Mouse (Mus musculus) heart, embryonic 15.5 days (tissue): ENCODE measurements around the gene Dicer1. TPM values are rescaled to one million over a fixed set of nuclear protein-coding genes. Genes with fewer than 3 reads are reported as not detected.
A peak's percentile ranks its signal among the peaks of the same experiment; 100 is the strongest.

Experiments used
- ATAC-seq: fragments of 200-750 bp; cut with Nextera tagmentation; replicated peaks from 2 replicates; pipeline ENCODE4 v1.8.0; 2017; ENCODE audit warnings: low read depth, moderate TSS enrichment; ENCODE audit not compliant: insufficient number of reproducible peaks, insufficient read depth, low FRiP score
- H3K27ac ChIP-seq: fragments of 300-500 bp; sonication (generic); 2 replicates; pipeline ENCODE4 v1.5.1; 2015; ENCODE audit warnings: mild to moderate bottlenecking, inconsistent platforms
- H3K27me3 ChIP-seq: fragments of 300-500 bp; sonication (generic); 2 replicates; pipeline ENCODE4 v1.6.1; 2015; ENCODE audit warnings: inconsistent platforms
- H3K36me3 ChIP-seq: fragments of 300-500 bp; sonication (generic); 2 replicates; pipeline ENCODE4 v1.6.1; 2015; ENCODE audit warnings: mild to moderate bottlenecking, inconsistent platforms
- H3K4me1 ChIP-seq: fragments of 300-500 bp; sonication (generic); replicated peaks from 2 replicates; pipeline ENCODE4 v1.6.1; 2015; ENCODE audit warnings: inconsistent platforms
- H3K4me2 ChIP-seq: fragments of 300-500 bp; sonication (generic); 2 replicates; pipeline ENCODE4 v1.6.1; 2015; ENCODE audit warnings: inconsistent platforms, mild to moderate bottlenecking, moderate library complexity
- H3K4me3 ChIP-seq: fragments of 300-500 bp; sonication (generic); 2 replicates; pipeline ENCODE4 v1.5.1; 2015; ENCODE audit warnings: mild to moderate bottlenecking, inconsistent platforms
- H3K9ac ChIP-seq: fragments of 300-500 bp; sonication (generic); 2 replicates; pipeline ENCODE4 v1.6.1; 2015; ENCODE audit warnings: mild to moderate bottlenecking, inconsistent platforms
- H3K9me3 ChIP-seq: fragments of 300-500 bp; sonication (generic); replicated peaks from 2 replicates; pipeline ENCODE4 v1.6.1; 2016; ENCODE audit warnings: inconsistent platforms
- WGBS: fragments of 180-500 bp; shearing (Covaris S2); methylation state at CpG from one replicate; pipeline ENCODE4 v1.1.7; 2015; ENCODE audit warnings: mixed read lengths; 5-methylcytosine and 5-hydroxymethylcytosine counted together
- polyA plus RNA-seq: library from polyadenylated mRNA; unstranded; fragments of >200 nt; fragmentation: Nextera tagmentation; extraction: Ambion mirVana; gene quantifications from 2 replicates; pipeline ENCODE4 v1.2.1, GENCODE M21; 2015

Dicer1 gene
- polyA plus RNA-seq, 1 experiment from 2014 or later: 23.7 TPM

DNA sequence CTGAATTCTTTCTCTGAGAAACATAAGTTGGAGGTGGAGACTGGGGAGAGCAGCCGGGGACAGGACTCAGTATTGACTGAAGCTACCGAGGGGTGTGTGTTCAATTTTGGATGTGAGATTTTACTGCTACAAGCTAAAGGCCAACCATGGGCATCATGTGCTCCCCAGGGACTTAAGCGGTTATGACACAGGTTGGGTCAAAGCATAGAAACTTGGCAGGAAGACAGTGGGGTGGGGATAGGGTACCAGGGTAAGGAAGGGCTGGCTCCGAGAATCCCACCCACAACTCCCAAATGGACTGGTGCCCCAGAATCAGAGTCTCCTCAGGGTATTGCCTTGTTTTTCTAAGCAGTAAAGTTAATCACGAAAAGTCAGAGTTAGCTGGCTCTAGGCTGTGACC is 13.4 kb upstream of the Dicer1 start:
- 64% methylated on average over 5 of the region's 5 CpGs for WGBS
- no peaks in the 10 kb centered on the region; the same call in 1 of the 2 replicates for H3K27me3 ChIP-seq
- no peak overlapping the region for H3K4me3 ChIP-seq
- 0 out of 2 replicates have a peak, but pooled peaks cover 3% of the 10 kb centered on the region for H3K4me1 ChIP-seq
- ATAC-seq: no peak
- H3K27ac ChIP-seq: no peak overlapping the region
- H3K9ac ChIP-seq: no peak overlapping the region
- H3K36me3 ChIP-seq: no peaks in the 10 kb centered on the region
- H3K4me2 ChIP-seq: no peak overlapping the region
- no peaks in the 10 kb centered on the region for H3K9me3 ChIP-seq

DNA sequence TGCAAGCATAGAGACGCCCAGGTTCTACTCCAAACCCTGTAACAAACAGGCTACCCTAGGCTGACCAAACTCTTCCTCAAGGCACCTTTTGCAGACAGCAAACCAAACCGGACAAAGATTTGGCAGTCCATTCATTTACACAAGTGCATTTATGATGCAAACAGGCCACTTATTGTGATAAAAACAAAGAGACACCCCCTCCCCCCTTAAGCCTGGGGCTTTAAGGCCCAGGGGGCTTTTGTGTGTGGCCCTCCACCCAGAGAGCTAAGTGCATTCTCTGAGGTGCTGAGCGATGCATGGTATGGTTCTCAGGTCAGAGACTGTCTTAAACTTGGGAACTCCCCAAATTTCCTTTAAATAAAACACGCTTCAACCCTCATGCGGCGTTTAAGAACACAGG is 12.2 kb upstream of the Dicer1 start:
- Histone ChIP-seq H3K4me1 (0 out of 2 replicates have a peak, but pooled peaks cover 3% of the 10 kb centered on the region), H3K36me3 (no peaks in the 10 kb centered on the region), H3K9ac (no peak overlapping the region), H3K4me2 (no peak overlapping the region), H3K4me3 (no peak overlapping the region), H3K27ac (no peak overlapping the region), H3K9me3 (no peaks in the 10 kb centered on the region), H3K27me3 (no peaks in the 10 kb centered on the region)
- no peak for ATAC-seq
- WGBS: 79% methylated on average over 6 of the region's 6 CpGs

GRCm38 (mm10) chr12:104761411-104761810 is 9.7 kb upstream of the Dicer1 start:
- Histone ChIP-seq H3K27ac (no peak overlapping the region), H3K36me3 (no peaks in the 10 kb centered on the region), H3K4me2 (no peak overlapping the region), H3K27me3 (no peaks in the 10 kb centered on the region), H3K9ac (no peak overlapping the region), H3K4me3 (no peak overlapping the region), H3K9me3 (no peaks in the 10 kb centered on the region), H3K4me1 (0 out of 2 replicates have a peak, but pooled peaks cover 3% of the 10 kb centered on the region)
- WGBS: 83% methylated on average over 8 of the region's 8 CpGs
- no peak for ATAC-seq

DNA sequence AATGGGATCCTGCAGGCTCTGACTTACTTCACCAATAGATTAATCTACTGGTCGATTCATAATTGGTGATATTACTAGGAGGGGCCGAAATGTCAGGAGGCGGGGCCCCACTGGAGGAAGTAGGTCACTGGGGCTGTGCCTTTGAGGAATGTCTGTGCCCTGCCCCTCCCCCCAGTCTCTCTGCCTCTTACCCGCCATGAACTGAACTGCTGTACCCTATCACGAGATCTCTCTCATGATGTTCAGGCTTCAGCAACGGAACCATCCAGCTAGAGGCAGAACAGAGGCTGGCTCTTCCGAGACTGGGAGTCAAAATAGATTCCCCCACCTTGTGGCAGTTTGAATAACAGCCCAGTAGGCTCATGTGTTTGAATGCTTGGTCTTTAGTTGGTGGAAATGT is 6.3 kb upstream of the Dicer1 start:
- WGBS: 86% methylated on average over 7 of the region's 7 CpGs
- H3K4me2 ChIP-seq: no peak overlapping the region
- no peak overlapping the region for H3K4me3 ChIP-seq
- no peak overlapping the region for H3K9ac ChIP-seq
- H3K4me1 ChIP-seq: no peaks in the 10 kb centered on the region
- H3K27me3 ChIP-seq: no peaks in the 10 kb centered on the region
- no peaks in the 10 kb centered on the region for H3K9me3 ChIP-seq
- no peak overlapping the region for H3K27ac ChIP-seq
- no peak for ATAC-seq
- no peaks in the 10 kb centered on the region for H3K36me3 ChIP-seq

DNA sequence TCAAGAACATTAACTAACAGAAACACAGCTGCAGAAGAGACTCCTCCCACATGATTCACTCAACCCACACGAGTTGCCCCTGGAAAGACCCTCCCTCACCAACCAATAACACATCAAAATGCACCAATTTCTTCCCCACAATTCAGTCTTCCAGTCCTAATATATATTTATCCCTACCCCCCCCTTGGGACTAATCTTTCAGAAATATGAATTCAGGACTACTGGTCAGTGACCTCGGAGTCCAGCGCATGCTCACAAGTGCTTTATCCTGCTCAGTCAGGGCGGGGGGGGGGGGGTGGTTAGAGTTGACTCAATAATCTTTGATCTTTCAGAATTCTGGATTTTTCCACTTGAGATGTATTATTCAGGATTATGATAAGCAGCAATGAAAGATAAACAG is 1.9 kb upstream of the Dicer1 start:
- Histone ChIP-seq H3K9me3 (no peaks in the 10 kb centered on the region), H3K4me2 (no peak overlapping the region), H3K27me3 (no peaks in the 10 kb centered on the region), H3K36me3 (no peaks in the 10 kb centered on the region), H3K4me3 (no peak overlapping the region), H3K9ac (no peak overlapping the region), H3K4me1 (peaks cover 31% of the 10 kb centered on the region), H3K27ac (no peak overlapping the region)
- 62% methylated on average over 4 of the region's 4 CpGs for WGBS
- no peak for ATAC-seq

GRCm38 (mm10) chr12:104751331-104751813 is 380 bp downstream of the Dicer1 start:
- no peaks in the 10 kb centered on the region for H3K36me3 ChIP-seq
- H3K27me3 ChIP-seq: no peaks in the 10 kb centered on the region
- H3K9ac ChIP-seq: peak overlapping the region; percentile 83
- WGBS: under 1% methylated on average over 39 of the region's 52 CpGs
- H3K4me2 ChIP-seq: peak overlapping the region; percentile 92
- peak overlapping the region; percentile 86 for H3K4me3 ChIP-seq
- no peaks in the 10 kb centered on the region for H3K9me3 ChIP-seq
- peak overlapping the region; percentile 83 for H3K27ac ChIP-seq
- ATAC-seq: peak; percentile 31
- H3K4me1 ChIP-seq: peaks cover 39% of the 10 kb centered on the region

GRCm38 (mm10) chr12:104748946-104749345 is 2.8 kb downstream of the Dicer1 start:
- WGBS: 73% methylated on average over 2 of the region's 2 CpGs
- no peak overlapping the region for H3K9ac ChIP-seq
- no peak for ATAC-seq
- peaks cover 43% of the 10 kb centered on the region for H3K4me1 ChIP-seq
- H3K36me3 ChIP-seq: no peaks in the 10 kb centered on the region
- H3K27ac ChIP-seq: no peak overlapping the region
- no peak overlapping the region for H3K4me2 ChIP-seq
- H3K9me3 ChIP-seq: no peaks in the 10 kb centered on the region
- H3K27me3 ChIP-seq: no peaks in the 10 kb centered on the region
- H3K4me3 ChIP-seq: no peak overlapping the region

DNA sequence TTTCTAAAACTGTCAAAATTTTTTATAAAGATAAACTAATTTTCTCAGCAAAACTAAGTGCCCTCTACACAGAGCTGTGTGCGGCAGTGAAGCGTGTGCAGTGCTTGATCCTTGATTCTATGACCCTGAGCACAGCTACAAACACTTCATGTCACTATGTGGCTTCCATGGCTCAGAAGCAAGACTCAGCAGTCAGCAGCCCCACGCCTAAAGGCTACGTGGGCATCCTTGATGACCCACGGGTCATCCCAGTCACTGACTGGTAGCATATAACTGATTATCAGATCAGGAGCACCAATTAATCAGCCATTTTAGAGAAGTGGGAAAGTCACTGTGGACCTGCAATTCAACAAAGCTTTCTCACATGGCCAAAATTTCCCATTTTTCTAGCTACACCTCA is 4.5 kb downstream of the Dicer1 start:
- no peak for ATAC-seq
- Histone ChIP-seq H3K9ac (no peak overlapping the region), H3K4me3 (no peak overlapping the region), H3K4me2 (no peak overlapping the region), H3K36me3 (no peaks in the 10 kb centered on the region), H3K9me3 (no peaks in the 10 kb centered on the region), H3K4me1 (peaks cover 41% of the 10 kb centered on the region), H3K27me3 (no peaks in the 10 kb centered on the region), H3K27ac (no peak overlapping the region)
- 80% methylated on average over 5 of the region's 5 CpGs for WGBS

GRCm38 (mm10) chr12:104746601-104747000 is 5.2 kb downstream of the Dicer1 start:
- Histone ChIP-seq H3K36me3 (no peaks in the 10 kb centered on the region), H3K9me3 (no peaks in the 10 kb centered on the region), H3K4me1 (peaks cover 48% of the 10 kb centered on the region), H3K27me3 (no peaks in the 10 kb centered on the region), H3K9ac (no peak overlapping the region), H3K27ac (no peak overlapping the region), H3K4me2 (no peak overlapping the region), H3K4me3 (no peak overlapping the region)
- 85% methylated on average over 2 of the region's 2 CpGs for WGBS
- ATAC-seq: no peak

DNA sequence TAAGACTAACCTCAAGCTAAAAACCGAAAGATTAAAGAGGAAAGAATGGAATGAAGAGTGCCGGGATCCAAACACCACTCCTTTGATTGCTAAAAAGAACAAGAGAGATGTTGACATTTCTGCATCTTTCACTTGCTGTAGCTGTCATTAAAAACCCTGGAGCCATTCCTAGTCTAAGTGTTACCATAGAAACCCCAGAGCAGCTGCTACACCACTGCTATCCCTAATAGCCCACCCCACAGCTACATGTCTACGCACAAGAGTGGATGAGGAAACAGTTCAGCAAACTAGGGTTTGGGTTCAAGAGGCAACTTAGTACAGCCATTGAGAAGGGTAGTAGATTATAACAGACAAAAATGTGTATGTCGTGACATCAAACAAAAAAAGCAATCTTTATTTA is 8.1 kb downstream of the Dicer1 start:
- Histone ChIP-seq H3K9ac (no peak overlapping the region), H3K4me3 (no peak overlapping the region), H3K9me3 (no peaks in the 10 kb centered on the region), H3K4me1 (peaks cover 37% of the 10 kb centered on the region), H3K4me2 (no peak overlapping the region), H3K27ac (no peak overlapping the region), H3K27me3 (no peaks in the 10 kb centered on the region), H3K36me3 (no peaks in the 10 kb centered on the region)
- 64% methylated on average over 4 of the region's 4 CpGs for WGBS
- no peak for ATAC-seq

- H3K9me3 ChIP-seq: no peaks in the 10 kb centered on the region
- H3K27ac ChIP-seq: no peak overlapping the region
- no peaks in the 10 kb centered on the region; the same call in 1 of the 2 replicates for H3K36me3 ChIP-seq
- 78% methylated on average over 6 of the region's 6 CpGs for WGBS
- no peak overlapping the region for H3K9ac ChIP-seq
- no peak overlapping the region for H3K4me2 ChIP-seq
- no peak for ATAC-seq
- H3K4me3 ChIP-seq: no peak overlapping the region
- H3K27me3 ChIP-seq: no peaks in the 10 kb centered on the region
- H3K4me1 ChIP-seq: peaks cover 30% of the 10 kb centered on the region
Measured at GRCm38 (mm10) chr12:104742247-104742646, 9.5 kb downstream of the Dicer1 start.
